Mouse (Mus musculus) E14TG2a.4 (cell line): Measurements from ENCODE around the gene Trappc3.

ENCODE experiments used
- H3K27me3 ChIP-seq: 2 replicates; pipeline ENCODE4 v1.6.1; 2014; ENCODE audit warnings: low read length, control low read depth; ENCODE audit not compliant: insufficient read depth
- H3K36me3 ChIP-seq: 2 replicates; pipeline ENCODE4 v1.6.1; 2014; ENCODE audit warnings: low read length, control low read depth; ENCODE audit not compliant: insufficient read depth
- H3K4me1 ChIP-seq: replicated peaks from 2 replicates; pipeline ENCODE4 v1.6.1; 2014; ENCODE audit warnings: low read depth, low read length, control low read depth
- H3K4me3 ChIP-seq: replicated peaks from 2 replicates; pipeline ENCODE4 v1.5.1; 2014; ENCODE audit warnings: mild to moderate bottlenecking, low read length
- H3K9me3 ChIP-seq: 2 replicates; pipeline ENCODE4 v1.6.1; 2014; ENCODE audit warnings: low read length, control low read depth
- CTCF ChIP-seq: conservative IDR thresholded peaks from 2 replicates; pipeline ENCODE4 v1.5.1; 2014; ENCODE audit warnings: low read length
- NANOG ChIP-seq: IDR thresholded peaks from 2 replicates; pipeline ENCODE4 v1.6.1; 2014; ENCODE audit warnings: borderline replicate concordance, low read length, mixed read lengths
- POU5F1 ChIP-seq: IDR thresholded peaks from 2 replicates; pipeline ENCODE4 v1.6.1; 2014; ENCODE audit warnings: low read length, borderline replicate concordance

Gene Trappc3

DNA sequence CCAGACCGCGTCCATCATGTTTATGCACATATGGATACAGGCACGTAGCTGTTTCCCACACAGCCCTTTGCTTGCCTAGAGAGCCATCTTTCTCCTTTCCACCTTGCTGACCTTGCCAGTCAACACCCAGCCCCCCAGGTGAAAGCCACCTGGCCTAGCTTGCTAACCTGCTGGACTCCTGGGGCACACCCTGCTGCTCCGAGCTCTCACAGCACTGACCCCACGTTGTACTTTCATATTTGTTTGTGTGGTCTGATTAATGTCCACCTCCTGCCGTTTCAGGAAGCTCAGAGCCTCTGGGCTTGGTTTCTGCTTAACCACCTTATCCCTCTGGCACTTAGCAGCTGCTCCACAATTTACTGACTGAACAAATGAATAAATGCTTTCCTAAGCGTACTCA lies 32.2 kb upstream of the Trappc3 start:
- Histone ChIP-seq H3K4me3 (no peak overlapping the region), H3K27me3 (peaks cover 21% of the 10 kb centered on the region), H3K36me3 (peaks cover 39% of the 10 kb centered on the region), H3K9me3 (no peaks in the 10 kb centered on the region), H3K4me1 (peaks cover 66% of the 10 kb centered on the region)
- TF ChIP-seq CTCF (no peak), POU5F1 (no peak), NANOG (no peak)

DNA sequence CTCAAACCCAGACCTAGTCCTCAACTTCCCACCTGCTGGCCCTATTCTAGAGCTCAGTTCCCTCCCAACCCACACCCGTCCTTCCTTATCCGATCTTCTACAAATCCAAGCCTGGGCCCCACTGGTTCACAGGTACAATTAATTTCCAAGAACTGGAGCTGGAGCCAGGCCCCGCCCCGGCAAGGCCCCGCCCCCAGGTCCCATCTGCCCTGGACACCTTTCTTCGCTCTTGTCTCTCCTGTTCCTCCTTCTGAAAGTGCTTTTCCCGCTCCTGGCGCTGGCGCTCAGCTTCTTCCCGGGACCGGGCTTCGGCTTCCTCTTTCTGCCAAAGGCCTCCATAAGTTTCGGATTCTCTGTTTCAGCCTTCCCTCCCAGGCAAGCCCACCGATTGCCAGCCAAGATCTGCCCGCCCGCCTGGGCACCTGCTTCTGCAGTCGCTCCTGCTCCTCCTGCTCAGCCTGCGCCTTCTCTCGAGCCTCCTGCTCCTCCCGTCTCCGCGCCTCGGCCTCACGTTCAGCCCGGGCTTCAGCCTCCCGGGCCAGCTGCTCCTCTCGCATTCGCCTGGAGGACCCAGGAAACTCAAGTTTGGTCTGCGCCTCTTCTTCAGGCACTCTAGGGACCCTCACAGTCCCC lies 28.3 kb upstream of the Trappc3 start:
- Histone ChIP-seq H3K9me3 (no peaks in the 10 kb centered on the region), H3K27me3 (peaks cover 45% of the 10 kb centered on the region), H3K4me1 (peaks cover 74% of the 10 kb centered on the region), H3K4me3 (peak overlapping the region; percentile 77), H3K36me3 (peaks cover 59% of the 10 kb centered on the region)
- no peak for TF ChIP-seq NANOG
- TF ChIP-seq POU5F1 = no peak
- no peak for TF ChIP-seq CTCF

DNA sequence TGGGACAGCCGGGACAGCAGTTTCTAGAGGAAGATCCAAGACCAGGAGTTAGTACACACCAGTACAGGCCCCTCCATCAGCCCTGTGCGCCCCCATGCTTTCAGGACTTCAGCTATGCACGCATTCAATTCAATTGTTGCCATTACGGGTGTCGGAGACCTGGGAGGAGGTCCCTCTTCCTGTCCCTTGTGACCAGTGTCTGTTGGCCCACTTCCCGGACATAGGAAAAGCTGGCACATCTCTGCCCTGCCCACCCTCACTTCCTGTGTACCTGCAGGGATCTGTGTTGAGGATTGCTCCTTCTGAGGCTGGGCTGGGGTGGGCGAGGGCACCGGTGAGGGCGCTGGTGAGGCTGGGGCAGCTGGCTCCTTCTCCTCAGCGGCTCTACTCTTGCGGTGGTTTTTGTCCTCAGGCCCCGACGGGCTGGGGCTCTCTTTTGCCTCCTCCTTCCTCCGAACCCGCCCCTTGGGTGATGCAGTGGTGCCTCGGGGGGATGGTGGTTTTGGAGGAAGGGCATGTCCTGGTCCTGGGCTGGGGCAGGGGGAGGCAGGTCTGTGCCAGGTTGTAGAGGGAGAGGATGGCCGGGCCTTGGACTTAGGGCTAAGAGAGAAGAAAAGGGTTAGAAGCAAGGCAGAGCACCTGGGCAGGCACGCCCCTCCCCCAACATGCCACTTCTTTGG lies 27.5 kb upstream of the Trappc3 start:
- H3K9me3 ChIP-seq = no peaks in the 10 kb centered on the region
- H3K36me3 ChIP-seq = peaks cover 68% of the 10 kb centered on the region
- H3K4me1 ChIP-seq = peaks cover 75% of the 10 kb centered on the region
- no peak for TF ChIP-seq CTCF
- no peak for TF ChIP-seq NANOG
- TF ChIP-seq POU5F1 = no peak
- H3K27me3 ChIP-seq = peaks cover 47% of the 10 kb centered on the region
- peak overlapping the region; percentile 77 for H3K4me3 ChIP-seq

DNA sequence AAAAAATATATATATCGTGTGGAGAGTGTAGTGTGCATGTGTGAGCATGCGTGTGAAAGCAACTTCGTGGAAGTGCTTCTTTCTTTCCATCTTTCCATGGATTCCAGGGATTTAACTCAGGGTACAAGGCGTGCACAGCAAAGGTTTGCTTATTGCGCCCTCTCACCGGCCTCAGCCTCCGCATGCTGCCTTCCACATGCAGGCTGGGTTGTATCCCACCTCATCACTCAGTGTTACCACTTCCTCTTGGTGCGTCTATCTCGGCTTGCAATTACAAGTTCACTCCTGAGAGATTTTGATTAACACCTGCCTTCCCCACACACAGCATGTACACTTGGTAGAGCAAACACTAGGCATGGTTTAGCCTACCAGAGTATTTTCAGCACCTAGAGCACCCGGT lies 26.9 kb upstream of the Trappc3 start:
- TF ChIP-seq NANOG = no peak
- no peak for TF ChIP-seq POU5F1
- no peak for TF ChIP-seq CTCF
- peaks cover 73% of the 10 kb centered on the region for H3K4me1 ChIP-seq
- H3K27me3 ChIP-seq = peaks cover 47% of the 10 kb centered on the region
- H3K4me3 ChIP-seq = no peak overlapping the region
- peaks cover 73% of the 10 kb centered on the region for H3K36me3 ChIP-seq
- no peaks in the 10 kb centered on the region for H3K9me3 ChIP-seq

DNA sequence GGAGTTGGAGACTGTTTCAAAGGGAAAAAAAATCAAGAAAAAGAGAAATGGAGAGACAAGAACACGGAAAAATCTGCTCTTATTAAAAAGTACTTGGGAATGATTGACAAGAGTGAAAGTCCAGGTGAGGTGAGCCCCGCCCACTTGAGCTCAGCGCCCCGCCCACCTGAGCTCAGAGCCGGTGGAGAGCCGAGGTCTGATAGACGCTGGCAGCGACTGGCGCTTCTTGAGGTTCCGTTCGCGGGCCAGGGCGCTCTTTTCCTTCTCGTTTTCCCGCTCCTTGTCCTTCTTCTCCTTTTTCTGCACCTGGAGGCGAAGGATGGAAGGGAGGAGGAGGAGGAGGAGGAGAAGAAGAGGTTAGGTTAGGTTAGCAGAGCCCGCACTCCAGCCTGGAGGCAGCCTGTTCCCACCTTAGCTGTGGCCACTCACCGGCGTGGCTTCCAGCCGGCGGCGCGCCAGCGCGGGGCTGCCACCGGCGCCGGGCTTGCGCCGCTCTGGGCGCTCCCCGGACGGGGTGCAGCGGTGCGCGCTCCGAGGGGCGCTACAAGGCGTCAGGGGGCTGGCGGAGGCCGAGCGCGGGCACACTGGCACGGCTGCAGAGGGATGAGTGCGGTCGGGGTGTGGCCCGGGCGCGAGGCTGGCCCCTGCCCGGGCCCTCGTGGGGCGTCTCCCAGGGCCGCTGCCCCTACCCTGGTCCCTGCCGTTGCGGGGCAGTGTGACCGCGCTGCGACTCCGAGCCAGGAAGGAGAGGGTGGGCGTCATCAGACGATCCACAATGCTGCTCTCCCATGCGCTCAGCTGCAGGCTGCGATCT lies 25.5 kb upstream of the Trappc3 start:
- Histone ChIP-seq H3K9me3 (no peaks in the 10 kb centered on the region), H3K4me1 (peaks cover 78% of the 10 kb centered on the region), H3K36me3 (peaks cover 73% of the 10 kb centered on the region), H3K27me3 (peaks cover 47% of the 10 kb centered on the region), H3K4me3 (peak overlapping the region; percentile 80)
- no peak for TF ChIP-seq CTCF
- TF ChIP-seq POU5F1 = no peak
- TF ChIP-seq NANOG = no peak

DNA sequence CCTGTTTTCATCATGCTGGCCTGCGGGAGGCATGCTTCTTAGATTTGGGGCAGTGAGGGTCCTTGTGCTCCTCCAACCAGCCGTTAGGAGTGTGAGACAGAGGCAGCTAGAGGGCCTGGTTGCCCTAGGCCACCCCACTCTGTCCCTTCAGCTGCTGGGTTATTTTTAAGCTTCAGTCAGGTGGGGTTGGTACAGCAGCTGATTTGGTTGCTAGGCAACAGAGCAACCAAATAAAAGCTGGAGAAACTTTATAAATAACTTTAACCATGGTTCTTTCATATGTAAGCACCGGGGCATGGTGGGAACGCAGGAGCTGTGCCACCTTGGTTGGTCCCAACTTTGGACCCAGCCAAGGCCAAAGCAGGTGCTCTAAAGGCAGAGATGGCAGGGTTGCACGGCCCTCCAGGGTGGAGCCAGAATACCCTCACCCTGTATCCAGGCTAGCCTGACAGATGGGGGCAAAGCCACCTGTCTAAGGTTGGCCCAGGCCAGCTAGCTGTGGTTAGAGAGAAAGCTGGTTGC lies 24.3 kb upstream of the Trappc3 start:
- Histone ChIP-seq H3K36me3 (peaks cover 66% of the 10 kb centered on the region), H3K27me3 (peaks cover 43% of the 10 kb centered on the region), H3K4me3 (no peak overlapping the region; the same call in 1 of the 2 replicates), H3K4me1 (peaks cover 83% of the 10 kb centered on the region), H3K9me3 (no peaks in the 10 kb centered on the region)
- TF ChIP-seq NANOG (no peak), CTCF (no peak), POU5F1 (no peak)

DNA sequence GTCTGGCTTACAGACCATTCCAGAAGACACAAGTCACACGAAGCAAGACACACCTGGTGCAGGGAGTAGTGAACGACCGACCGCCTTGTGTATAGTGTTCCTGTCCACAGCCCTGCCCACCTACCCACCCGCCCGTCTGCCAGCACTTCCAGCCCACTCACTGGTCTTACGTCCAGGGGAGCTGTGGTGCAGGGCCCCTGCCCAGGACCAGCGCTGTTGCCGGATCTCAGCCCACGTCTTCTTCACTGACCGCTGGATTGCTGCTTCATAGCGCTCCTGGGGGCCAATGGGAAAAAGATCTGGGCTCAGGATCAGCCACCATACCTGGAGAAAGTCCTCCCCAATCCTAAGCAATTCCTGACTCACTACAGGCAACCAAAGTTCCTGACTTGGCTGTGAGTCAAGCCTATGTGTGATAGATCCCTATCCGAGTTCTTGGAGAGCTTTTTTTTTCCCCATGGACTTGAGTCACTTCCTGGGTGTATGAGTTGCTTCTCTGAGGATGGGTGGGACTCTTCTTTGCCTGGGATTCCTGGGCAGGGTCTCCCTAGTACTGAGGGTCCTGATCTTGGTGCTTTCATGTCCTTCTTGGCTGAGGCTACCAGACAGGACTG lies 22.2 kb upstream of the Trappc3 start:
- Histone ChIP-seq H3K27me3 (peaks cover 29% of the 10 kb centered on the region), H3K4me1 (peaks cover 70% of the 10 kb centered on the region), H3K36me3 (peaks cover 52% of the 10 kb centered on the region), H3K9me3 (no peaks in the 10 kb centered on the region), H3K4me3 (no peak overlapping the region)
- TF ChIP-seq NANOG = no peak
- no peak for TF ChIP-seq POU5F1
- TF ChIP-seq CTCF = no peak

DNA sequence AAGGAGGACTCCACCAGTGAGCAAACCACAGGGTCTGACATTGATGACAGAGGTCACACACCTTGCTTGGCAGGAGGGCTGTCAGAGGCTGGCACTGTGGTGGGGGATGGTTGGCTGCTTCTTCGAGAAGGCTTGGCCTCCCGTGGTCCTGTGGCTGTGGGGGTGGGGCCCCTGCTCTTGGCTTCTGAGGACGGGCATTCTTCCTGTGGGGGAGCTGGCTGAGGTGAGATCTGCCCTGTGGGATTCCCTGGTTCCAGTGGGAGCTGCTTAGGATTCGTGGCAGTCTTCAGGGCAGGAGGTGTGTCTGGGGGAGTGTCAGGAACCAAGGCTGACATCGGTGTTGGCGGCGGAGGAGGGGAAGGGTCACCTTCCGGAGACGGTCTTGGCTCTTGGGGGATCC lies 20.2 kb upstream of the Trappc3 start:
- TF ChIP-seq POU5F1 = no peak
- TF ChIP-seq NANOG = no peak
- no peak for TF ChIP-seq CTCF
- Histone ChIP-seq H3K4me3 (peak overlapping the region; percentile 37), H3K9me3 (no peaks in the 10 kb centered on the region), H3K4me1 (peaks cover 75% of the 10 kb centered on the region), H3K36me3 (peaks cover 49% of the 10 kb centered on the region), H3K27me3 (peaks cover 20% of the 10 kb centered on the region)
